Mouse (Mus musculus): Measurements from ENCODE around the gene Sh3rf3. TPM values are rescaled to one million over a fixed set of nuclear protein-coding genes. Genes with fewer than 3 reads are reported as not detected.

Gene Sh3rf3
- total RNA-seq, 2 experiments from 2014 or later = not detected

- ATAC-seq (replicated peaks; ENCODE audit: poor library complexity, severe bottlenecking) = no peak
These were observed 337.9 kb downstream of the Sh3rf3 start for GRCm38 (mm10) chr10:59150938-59151657.

GRCm38 (mm10) chr10:59152544-59153081 is 339.5 kb downstream of the Sh3rf3 start:
- no peak for ATAC-seq (replicated peaks; ENCODE audit: poor library complexity, severe bottlenecking)

- ATAC-seq (replicated peaks; ENCODE audit: poor library complexity, severe bottlenecking) = peak; percentile 61
These were observed 345.5 kb downstream of the Sh3rf3 start for GRCm38 (mm10) chr10:59158627-59159026.

GRCm38 (mm10) chr10:59162185-59162897 is 349.2 kb downstream of the Sh3rf3 start:
- ATAC-seq (replicated peaks; ENCODE audit: poor library complexity, severe bottlenecking) = no peak

- peak; percentile 95 for ATAC-seq (replicated peaks; ENCODE audit: poor library complexity, severe bottlenecking)
These were observed 353.2 kb downstream of the Sh3rf3 start for GRCm38 (mm10) chr10:59166104-59166944.

GRCm38 (mm10) chr10:59171042-59171441 is 357.9 kb downstream of the Sh3rf3 start:
- no peak for ATAC-seq (replicated peaks; ENCODE audit: poor library complexity, severe bottlenecking)

- ATAC-seq (replicated peaks; ENCODE audit: poor library complexity, severe bottlenecking) = no peak
These were observed 359.4 kb downstream of the Sh3rf3 start for GRCm38 (mm10) chr10:59172539-59172938.

GRCm38 (mm10) chr10:59179620-59180019 is 366.5 kb downstream of the Sh3rf3 start:
- ATAC-seq (replicated peaks; ENCODE audit: poor library complexity, severe bottlenecking) = no peak

GRCm38 (mm10) chr10:59182306-59182705 is 369.1 kb downstream of the Sh3rf3 start:
- no peak for ATAC-seq (replicated peaks; ENCODE audit: poor library complexity, severe bottlenecking)

Other genes with a start within 250 kb of the Sh3rf3 start
- not detected in 2 replicates for gene Edar, start 137.7 kb upstream of the Sh3rf3 start, total RNA-seq (2014; fragmentation: Nextera tagmentation)
- gene Edar, start 137.7 kb upstream of the Sh3rf3 start, total RNA-seq (2017) = not detected in 2 replicates
- not detected in 2 replicates for gene Gm17542, start 95.1 kb upstream of the Sh3rf3 start, total RNA-seq (2014; fragmentation: Nextera tagmentation)
- not detected in 2 replicates for gene Gm17542, start 95.1 kb upstream of the Sh3rf3 start, total RNA-seq (2017)

Measured in granulocyte monocyte progenitor cell, adult 5-6 weeks (primary cell).